Mouse (Mus musculus) kidney, postnatal 0 days (tissue): ENCODE measurements around the gene Ints1. TPM values are rescaled to one million over a fixed set of nuclear protein-coding genes. Genes with fewer than 3 reads are reported as not detected.

Experiments
- ATAC-seq: fragments of 200-750 bp; cut with Nextera tagmentation; replicated peaks from 2 replicates; pipeline ENCODE4 v1.8.0; 2017; ENCODE audit warnings: low read depth, moderate number of reproducible peaks, moderate TSS enrichment, moderate library complexity; ENCODE audit not compliant: low FRiP score
- DNase-seq: peaks from one replicate; pipeline ENCODE4 v3.0.0-alpha.2; 2016; ENCODE audit warnings: low spot score
- H3K27ac ChIP-seq: fragments of 300-500 bp; sonication (generic); 2 replicates; pipeline ENCODE4 v1.5.1; 2014; ENCODE audit warnings: mild to moderate bottlenecking
- H3K27me3 ChIP-seq: fragments of 300-500 bp; sonication (generic); 2 replicates; pipeline ENCODE4 v1.6.1; 2014; ENCODE audit warnings: low read length, mixed read lengths; ENCODE audit not compliant: insufficient read depth
- H3K36me3 ChIP-seq: fragments of 300-500 bp; sonication (generic); 2 replicates; pipeline ENCODE4 v1.6.1; 2014; ENCODE audit warnings: low read length, mixed read lengths; ENCODE audit not compliant: insufficient read depth
- H3K4me1 ChIP-seq: fragments of 300-500 bp; sonication (generic); replicated peaks from 2 replicates; pipeline ENCODE4 v1.6.1; 2014; ENCODE audit warnings: antibody characterized with exemption, low read length, mixed read lengths; ENCODE audit not compliant: insufficient read depth
- H3K4me2 ChIP-seq: fragments of 300-500 bp; sonication (generic); 2 replicates; pipeline ENCODE4 v1.6.1; 2014; ENCODE audit warnings: mild to moderate bottlenecking, low read length, moderate library complexity, mixed read lengths
- H3K4me3 ChIP-seq: fragments of 300-500 bp; sonication (generic); replicated peaks from 2 replicates; pipeline ENCODE4 v1.5.1; 2014; ENCODE audit warnings: low read depth, low read length
- H3K9ac ChIP-seq: fragments of 300-500 bp; sonication (generic); 2 replicates; pipeline ENCODE4 v1.6.1; 2014; ENCODE audit warnings: low read depth, low read length
- H3K9me3 ChIP-seq: fragments of 300-500 bp; sonication (generic); replicated peaks from 2 replicates; pipeline ENCODE4 v1.6.1; 2016; ENCODE audit warnings: low read length, inconsistent platforms, mixed read lengths
- CTCF ChIP-seq: IDR thresholded peaks from 2 replicates; pipeline ENCODE4 v1.5.1; 2016; ENCODE audit warnings: antibody characterized with exemption, low read depth, mild to moderate bottlenecking, moderate library complexity
- WGBS: fragments of 180-500 bp; shearing (Covaris S2); extraction: QIAGEN DNeasy Blood & Tissue Kit; methylation state at CpG from one replicate; pipeline ENCODE4 v1.1.7; 2014; 5-methylcytosine and 5-hydroxymethylcytosine counted together
- polyA plus RNA-seq: library from polyadenylated mRNA; unstranded; fragments of >200 nt; fragmentation: Nextera tagmentation; extraction: Ambion mirVana; gene quantifications from 2 replicates; pipeline ENCODE4 v1.2.1, GENCODE M21; 2015

The Ints1 gene
- polyA plus RNA-seq, 1 experiment from 2014 or later = 17.9 TPM

DNA sequence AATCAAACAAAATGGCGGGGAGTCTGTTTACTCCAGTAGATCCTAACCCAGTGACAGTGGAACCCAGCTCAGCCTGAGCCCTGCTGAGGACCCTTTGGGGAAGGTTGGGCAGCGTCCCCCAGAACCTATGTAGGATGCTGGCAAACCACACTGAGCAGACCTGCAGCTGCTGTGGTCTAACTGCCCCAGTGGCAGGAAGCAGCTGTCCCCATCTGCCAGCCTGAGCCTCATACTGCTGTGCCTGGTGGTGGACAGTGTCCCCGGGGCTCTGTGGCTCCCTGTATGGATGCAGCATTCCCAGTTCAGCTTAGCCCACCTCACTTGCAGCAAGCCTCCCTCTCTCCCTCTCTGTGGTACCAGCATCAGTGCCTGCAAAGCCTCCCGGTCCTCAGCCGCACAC, 1.5 kb upstream of the Ints1 start:
- no peak overlapping the region for H3K27ac ChIP-seq
- no peak overlapping the region for H3K9ac ChIP-seq
- no peak overlapping the region for H3K4me3 ChIP-seq
- H3K36me3 ChIP-seq = peaks cover 7% of the 10 kb centered on the region; the same call in 1 of the 2 replicates
- peaks cover 9% of the 10 kb centered on the region; the same call in 1 of the 2 replicates for H3K4me1 ChIP-seq
- TF ChIP-seq CTCF = no peak
- 81% methylated on average over 5 of the region's 5 CpGs for WGBS
- ATAC-seq (no peak), DNase-seq (no peak)
- H3K9me3 ChIP-seq = no peaks in the 10 kb centered on the region
- H3K4me2 ChIP-seq = no peak overlapping the region
- no peaks in the 10 kb centered on the region for H3K27me3 ChIP-seq

DNA sequence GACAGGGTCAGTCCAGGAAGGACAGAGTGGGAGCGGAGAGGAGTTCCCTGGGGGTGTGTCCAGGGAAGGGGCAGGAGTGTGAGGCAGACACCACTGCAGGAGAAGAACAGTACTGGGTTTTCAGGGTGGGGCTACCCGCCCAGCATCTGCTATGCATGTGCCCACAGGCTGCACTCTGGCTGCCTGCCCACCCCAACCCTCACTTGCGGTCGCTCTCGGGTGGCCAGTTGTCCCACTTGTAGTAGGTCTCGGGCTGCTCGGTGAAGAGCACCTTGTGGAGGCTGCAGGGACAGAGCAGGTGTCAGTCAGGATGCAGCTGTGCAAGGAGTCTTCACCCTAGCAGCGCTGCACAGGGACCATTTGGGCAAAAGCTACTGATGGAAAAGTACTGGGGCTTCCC, 7.3 kb downstream of the Ints1 start:
- peaks cover 74% of the 10 kb centered on the region for H3K36me3 ChIP-seq
- TF ChIP-seq CTCF = no peak
- no peak overlapping the region for H3K4me3 ChIP-seq
- H3K4me1 ChIP-seq = no peaks in the 10 kb centered on the region
- H3K27ac ChIP-seq = no peak overlapping the region
- DNase-seq = no peak
- no peaks in the 10 kb centered on the region for H3K27me3 ChIP-seq
- WGBS = 92% methylated on average over 8 of the region's 8 CpGs
- H3K9ac ChIP-seq = no peak overlapping the region
- ATAC-seq = no peak
- H3K4me2 ChIP-seq = no peak overlapping the region
- H3K9me3 ChIP-seq = no peaks in the 10 kb centered on the region

DNA sequence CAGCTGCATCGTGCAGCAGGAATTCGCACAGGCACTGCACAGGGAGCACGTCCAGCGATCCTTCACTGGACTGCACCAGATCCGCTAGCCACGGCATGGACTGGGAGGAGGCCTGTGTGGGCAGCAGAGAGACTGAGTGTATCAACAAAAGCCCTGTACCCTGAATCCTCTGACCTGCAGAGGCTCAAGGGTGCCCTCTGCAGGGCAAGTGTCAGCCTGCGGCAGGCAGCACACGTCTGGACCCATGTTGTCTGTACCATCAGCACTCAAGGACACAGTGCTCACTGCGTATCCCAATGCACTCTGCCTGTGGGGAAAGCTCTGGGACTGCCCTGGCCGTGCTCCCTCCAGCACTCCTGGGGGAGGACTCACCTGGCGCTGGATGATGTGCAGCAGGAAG, 11.2 kb downstream of the Ints1 start:
- Histone ChIP-seq H3K4me1 (no peaks in the 10 kb centered on the region), H3K27ac (no peak overlapping the region), H3K4me2 (no peak overlapping the region), H3K27me3 (no peaks in the 10 kb centered on the region), H3K4me3 (no peak overlapping the region), H3K9me3 (no peaks in the 10 kb centered on the region), H3K9ac (no peak overlapping the region), H3K36me3 (peaks cover 78% of the 10 kb centered on the region)
- WGBS = 66% methylated on average over 11 of the region's 11 CpGs
- peak; percentile 64 for TF ChIP-seq CTCF
- DNase-seq (peak; percentile 39), ATAC-seq (no peak)

DNA sequence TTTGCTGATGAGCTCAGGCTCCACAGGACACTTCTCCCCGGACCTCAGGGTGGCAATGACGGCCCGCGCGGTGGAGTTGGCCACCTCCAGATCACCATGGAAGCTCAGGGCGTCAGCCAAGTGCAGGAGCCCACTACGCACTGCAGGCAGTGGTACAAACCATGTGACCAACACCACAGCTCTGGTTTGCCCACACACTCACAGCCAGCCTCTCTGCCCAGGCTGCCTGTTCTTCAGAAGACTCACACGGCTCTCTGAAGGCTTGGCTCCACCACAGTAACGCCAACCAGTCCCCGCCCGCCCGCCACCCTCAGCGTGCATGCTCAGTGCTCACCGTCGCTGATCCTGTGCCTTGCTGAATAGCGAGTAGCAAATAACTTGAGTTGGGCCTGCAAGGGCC, 17.4 kb downstream of the Ints1 start:
- no peak for TF ChIP-seq CTCF
- no peak overlapping the region for H3K9ac ChIP-seq
- DNase-seq (no peak), ATAC-seq (no peak)
- H3K4me3 ChIP-seq = no peak overlapping the region
- H3K27me3 ChIP-seq = no peaks in the 10 kb centered on the region
- WGBS = 83% methylated on average over 16 of the region's 16 CpGs
- no peaks in the 10 kb centered on the region for H3K9me3 ChIP-seq
- H3K27ac ChIP-seq = no peak overlapping the region
- peaks cover 71% of the 10 kb centered on the region for H3K36me3 ChIP-seq
- no peak overlapping the region for H3K4me2 ChIP-seq
- no peaks in the 10 kb centered on the region for H3K4me1 ChIP-seq

DNA sequence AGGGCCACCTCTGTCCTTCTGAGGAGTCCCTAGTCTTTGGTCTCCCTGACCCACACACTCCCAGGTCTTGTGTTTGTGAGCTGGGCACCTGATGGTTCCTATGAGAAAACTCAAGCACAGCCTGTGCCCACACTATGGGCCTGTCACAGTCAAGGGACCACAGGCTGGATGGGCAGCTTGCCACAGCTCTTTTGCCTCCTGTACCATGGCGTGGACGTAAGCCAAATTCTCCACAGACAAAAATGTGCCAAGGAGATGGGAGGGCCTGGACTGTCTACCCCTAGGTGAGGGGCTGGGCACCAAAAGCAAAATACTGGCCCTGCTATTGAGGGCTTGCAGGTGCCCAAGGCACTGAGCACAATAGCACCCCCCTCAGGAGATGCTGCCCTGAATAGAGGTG, 18.9 kb downstream of the Ints1 start:
- Histone ChIP-seq H3K36me3 (peaks cover 62% of the 10 kb centered on the region), H3K9me3 (no peaks in the 10 kb centered on the region), H3K27ac (no peak overlapping the region), H3K27me3 (no peaks in the 10 kb centered on the region), H3K4me1 (no peaks in the 10 kb centered on the region), H3K4me2 (no peak overlapping the region), H3K4me3 (no peak overlapping the region), H3K9ac (no peak overlapping the region)
- WGBS = 93% methylated on average over 2 of the region's 2 CpGs
- ATAC-seq (no peak), DNase-seq (no peak)
- no peak for TF ChIP-seq CTCF

DNA sequence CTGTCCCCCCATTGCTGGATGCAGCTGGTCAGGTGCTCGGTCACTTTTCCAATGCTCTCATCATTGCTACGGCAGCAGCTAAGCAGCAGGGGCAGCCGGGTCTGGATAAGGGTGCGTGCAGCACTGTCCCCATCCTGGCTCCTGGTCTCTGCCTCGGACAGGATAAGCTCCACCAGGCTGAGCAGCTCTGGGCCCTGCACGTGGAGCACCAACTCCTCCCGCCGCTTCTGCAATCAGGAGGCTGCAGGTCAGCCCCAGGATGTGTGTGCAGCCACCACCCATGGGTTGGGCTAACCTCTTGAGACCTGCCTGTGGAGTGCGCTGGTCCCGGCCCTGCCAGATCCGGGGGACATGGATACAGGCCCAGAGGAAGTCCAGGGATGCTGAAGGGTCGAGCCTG, 19.3 kb downstream of the Ints1 start:
- Histone ChIP-seq H3K27me3 (no peaks in the 10 kb centered on the region), H3K4me3 (no peak overlapping the region), H3K36me3 (peaks cover 61% of the 10 kb centered on the region), H3K9ac (no peak overlapping the region), H3K4me2 (no peak overlapping the region), H3K27ac (no peak overlapping the region), H3K9me3 (no peaks in the 10 kb centered on the region), H3K4me1 (no peaks in the 10 kb centered on the region)
- DNase-seq (no peak), ATAC-seq (no peak)
- no peak for TF ChIP-seq CTCF
- 89% methylated on average over 12 of the region's 12 CpGs for WGBS

DNA sequence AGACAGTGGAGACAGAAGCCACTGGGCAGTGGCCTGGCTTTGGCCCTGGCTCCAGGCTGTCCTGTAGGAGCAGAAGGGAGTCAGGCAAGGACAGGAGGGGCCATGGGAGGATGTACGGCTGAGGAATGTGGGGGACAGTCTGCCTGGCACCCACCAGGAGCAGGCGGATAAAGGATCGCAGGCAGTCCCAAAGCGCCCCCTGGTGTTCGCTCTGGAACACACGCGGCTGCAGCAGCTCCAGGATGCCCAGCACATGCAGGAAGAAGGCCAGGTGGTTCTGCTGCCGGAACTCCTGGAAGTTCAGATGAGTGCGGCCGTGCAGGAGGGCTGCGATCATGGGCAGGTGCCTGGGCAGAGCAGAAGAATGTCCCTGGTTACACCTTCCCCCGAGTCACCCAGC, 20.7 kb downstream of the Ints1 start:
- WGBS = 21% methylated on average over 12 of the region's 12 CpGs
- peaks cover 52% of the 10 kb centered on the region for H3K36me3 ChIP-seq
- TF ChIP-seq CTCF = peak; percentile 75

More for the DNA sequence above, 20.7 kb downstream of the Ints1 start:
- no peak for ATAC-seq
- no peak overlapping the region for H3K4me3 ChIP-seq
- H3K9ac ChIP-seq = no peak overlapping the region
- no peaks in the 10 kb centered on the region for H3K4me1 ChIP-seq
- no peak overlapping the region for H3K27ac ChIP-seq
- no peaks in the 10 kb centered on the region for H3K9me3 ChIP-seq
- no peaks in the 10 kb centered on the region for H3K27me3 ChIP-seq
- no peak overlapping the region for H3K4me2 ChIP-seq
- DNase-seq = peak; percentile 69
